Mouse (Mus musculus): ENCODE data around the gene Pttg1ip.

Pttg1ip gene

GRCm38 (mm10) chr10:77569481-77569880 lies 12.0 kb upstream of the Pttg1ip start:
- no peak for DNase-seq (ENCODE audit: low read depth, low spot score)

DNA sequence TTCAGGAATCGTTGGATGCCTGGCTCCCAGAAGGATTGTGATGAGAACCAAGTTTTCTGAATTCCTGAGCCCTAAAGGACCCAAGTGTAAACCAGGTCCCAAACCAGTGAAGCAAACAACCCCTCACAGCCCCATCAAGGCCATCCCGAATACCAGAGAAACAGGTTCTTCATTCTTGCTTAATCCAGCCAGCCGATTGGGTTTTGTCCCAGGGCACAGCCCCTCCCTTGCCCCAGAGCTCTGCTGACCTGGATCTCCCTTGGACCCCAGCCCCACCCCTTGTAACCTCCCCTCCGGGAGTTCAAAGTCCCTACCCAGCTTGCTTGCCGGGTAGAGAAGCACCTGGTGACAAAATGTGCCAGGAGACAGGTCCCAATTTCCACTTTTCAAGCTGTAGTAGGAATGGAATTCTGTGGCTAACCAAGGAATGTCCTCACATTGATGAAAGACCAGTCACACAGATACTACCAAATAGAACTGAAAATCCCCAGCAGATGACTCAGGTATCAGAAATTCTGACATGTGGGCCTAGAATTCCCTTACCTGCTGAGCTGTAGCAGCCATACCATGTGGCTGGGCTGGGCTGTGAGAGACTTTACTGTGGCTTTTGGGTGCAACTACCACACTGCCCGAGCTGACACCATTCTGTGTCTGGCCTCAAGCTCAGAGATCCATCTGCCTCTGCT lies 11.4 kb upstream of the Pttg1ip start:
- DNase-seq (ENCODE audit: low read depth, low spot score), result no peak

DNA sequence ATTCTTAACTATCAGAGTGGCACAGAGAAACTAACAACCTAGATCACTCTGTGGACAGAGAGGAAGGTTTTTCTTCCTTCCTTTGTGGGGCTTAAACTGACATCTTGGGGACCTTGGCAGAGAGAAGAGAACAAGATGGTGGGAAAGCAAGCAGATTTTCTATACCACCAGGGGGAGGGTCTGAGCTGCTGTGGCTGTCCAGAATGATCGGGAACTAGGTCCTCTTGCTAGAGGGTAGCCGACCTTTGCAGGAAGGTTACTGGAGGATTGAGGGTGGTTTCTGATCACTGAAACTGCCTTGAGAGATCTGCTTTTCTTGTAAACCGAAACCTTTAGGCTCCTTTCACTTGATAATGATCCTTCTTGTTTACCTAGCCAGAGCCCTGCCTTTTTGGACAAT lies 9.3 kb upstream of the Pttg1ip start:
- DNase-seq (ENCODE audit: low read depth, low spot score), result no peak

GRCm38 (mm10) chr10:77573162-77573561 lies 8.4 kb upstream of the Pttg1ip start:
- DNase-seq (ENCODE audit: low read depth, low spot score), result no peak

DNA sequence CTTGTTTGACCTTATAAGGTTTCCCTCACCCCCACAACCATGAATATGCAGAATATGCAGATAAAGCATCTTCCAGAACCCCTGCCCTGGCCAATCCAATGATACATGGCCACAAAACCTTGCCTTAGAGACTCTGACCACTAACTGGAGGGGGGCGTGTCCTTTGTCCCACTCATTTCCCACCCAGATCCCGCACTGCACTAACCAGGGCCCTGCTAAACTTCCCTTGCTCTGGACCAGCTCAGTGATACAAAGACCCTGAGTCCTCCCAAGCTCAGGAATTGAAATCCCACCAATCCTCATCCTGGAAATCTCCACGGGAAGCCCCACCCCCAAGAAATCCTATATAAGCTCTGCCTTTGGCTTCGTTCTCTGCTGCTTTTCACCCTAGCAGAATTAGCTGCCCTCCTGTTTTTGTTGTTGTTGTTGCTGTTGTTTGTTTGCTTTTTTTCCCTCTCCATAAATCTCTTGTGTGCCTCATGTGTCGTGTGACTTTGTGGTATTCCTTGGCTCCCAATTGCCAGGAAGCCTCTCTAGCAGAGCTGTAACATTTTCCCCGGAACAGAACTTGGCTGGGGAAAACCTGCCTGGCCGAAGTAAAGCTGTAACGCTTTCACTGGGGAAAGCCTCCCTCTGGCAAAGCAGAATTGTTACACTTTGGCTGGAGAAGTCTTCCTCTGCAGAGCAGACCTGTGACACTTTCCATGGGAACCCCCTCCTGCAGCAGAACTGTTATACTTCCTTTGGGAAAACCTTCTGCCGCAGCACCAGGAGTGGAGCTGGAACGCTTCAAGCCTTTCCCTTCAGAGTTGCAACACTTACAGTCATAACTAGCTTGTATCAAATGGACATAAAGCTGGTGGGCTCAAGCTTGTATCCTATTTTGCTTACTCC lies 1.2 kb upstream of the Pttg1ip start:
- no peak for DNase-seq (ENCODE audit: low read depth, low spot score)

DNA sequence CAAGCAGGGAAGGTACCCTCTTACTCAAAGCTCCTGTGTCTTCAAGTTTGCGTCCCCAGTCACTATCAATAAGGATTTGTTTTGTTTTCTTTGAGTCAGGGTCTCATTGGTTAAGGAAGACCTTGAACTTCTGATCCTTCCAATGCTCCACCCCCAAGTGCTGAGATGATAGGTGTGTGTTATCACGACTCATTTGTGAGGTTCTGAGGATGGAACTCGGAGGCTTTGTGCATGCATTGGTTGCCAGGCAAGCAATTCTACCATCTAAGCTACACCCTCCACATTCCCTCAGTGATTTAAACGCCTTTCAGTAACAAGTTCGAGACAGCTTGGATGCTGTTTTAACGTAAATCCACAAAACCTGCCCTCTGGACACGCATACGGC lies 505 bp upstream of the Pttg1ip start:
- DNase-seq (ENCODE audit: low read depth, low spot score), result no peak

- DNase-seq (ENCODE audit: low read depth, low spot score), result no peak
Measured at GRCm38 (mm10) chr10:77582285-77582618, 732 bp downstream of the Pttg1ip start.

DNA sequence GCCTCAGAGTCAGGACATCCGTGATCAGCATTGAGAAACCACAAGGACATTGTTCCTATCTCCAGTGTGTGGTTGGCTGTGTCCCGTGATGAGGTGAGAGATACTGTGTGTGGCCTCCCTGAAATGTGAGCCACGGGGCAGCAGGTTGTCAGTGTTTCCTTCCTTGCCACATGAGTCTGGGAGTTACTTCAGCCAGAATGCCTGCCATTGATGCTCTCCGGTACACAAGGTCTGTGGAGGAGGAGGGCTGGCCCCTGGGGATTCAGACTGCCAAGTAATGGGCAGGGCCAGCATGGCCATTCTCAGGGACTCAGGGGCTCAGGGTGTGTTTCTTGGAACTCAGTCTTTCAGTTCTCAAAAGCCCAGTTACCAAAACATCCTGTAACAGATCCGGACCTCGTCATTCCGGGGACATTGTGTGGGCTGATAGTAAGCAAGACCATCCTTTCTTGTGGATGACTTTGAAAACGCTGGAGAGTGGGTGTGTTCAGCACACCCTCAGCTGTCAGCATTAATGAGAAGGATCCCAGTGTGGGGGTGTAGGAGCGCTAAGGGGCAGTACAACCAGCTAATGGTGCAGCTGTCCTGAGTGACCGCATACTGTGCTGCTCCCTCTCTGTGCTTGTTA lies 2.4 kb downstream of the Pttg1ip start:
- no peak for DNase-seq (ENCODE audit: low read depth, low spot score)

DNA sequence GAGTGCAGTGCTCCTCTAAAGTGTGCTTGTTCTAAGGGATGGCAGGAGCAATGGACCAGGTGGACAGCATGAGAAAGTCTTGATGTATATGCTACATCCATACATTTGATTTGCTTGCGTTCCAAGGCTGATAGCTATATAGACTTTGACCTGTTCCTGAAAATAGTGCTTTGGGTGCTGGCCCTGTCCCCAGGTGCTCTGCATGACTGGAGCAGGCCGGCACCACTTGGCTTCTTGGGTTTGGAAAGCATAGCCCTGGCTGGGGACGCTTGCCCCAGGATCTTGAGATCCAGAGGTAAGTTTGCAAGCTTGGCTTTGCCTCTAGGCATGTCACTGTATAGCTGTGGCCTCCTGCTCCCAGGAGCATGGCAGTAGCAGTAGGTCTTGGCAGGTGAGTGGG lies 5.1 kb downstream of the Pttg1ip start:
- no peak for DNase-seq (ENCODE audit: low read depth, low spot score)

GRCm38 (mm10) chr10:77587091-77587775 lies 5.7 kb downstream of the Pttg1ip start:
- no peak for DNase-seq (ENCODE audit: low read depth, low spot score)

- DNase-seq (ENCODE audit: low read depth, low spot score), result no peak
Measured at GRCm38 (mm10) chr10:77588036-77588435, 6.5 kb downstream of the Pttg1ip start.

- no peak for DNase-seq (ENCODE audit: low read depth, low spot score)
Measured at GRCm38 (mm10) chr10:77589117-77589516, 7.6 kb downstream of the Pttg1ip start.

DNA sequence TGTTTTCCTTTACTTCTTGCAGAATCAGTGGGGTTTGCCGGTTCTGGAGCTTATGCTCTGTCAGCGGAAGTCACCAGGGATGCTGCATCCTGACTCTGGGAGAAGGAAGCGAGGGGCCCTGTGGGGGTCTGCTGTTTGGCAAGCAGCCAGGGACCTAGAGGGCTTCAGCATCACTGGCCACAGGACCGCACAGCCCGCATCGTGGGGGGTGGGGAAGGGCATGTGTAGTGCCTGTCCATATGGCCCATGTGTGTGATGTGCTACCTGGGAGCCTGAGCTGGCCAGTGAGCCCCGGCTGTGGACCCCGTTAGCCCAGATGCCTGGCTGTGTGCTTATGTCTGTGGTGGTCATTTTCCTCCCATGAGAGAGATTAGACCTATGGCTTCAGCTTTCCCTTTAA lies 8.2 kb downstream of the Pttg1ip start:
- no peak for DNase-seq (ENCODE audit: low read depth, low spot score)

- DNase-seq (ENCODE audit: low read depth, low spot score), result no peak
Measured at GRCm38 (mm10) chr10:77590812-77591211, 9.3 kb downstream of the Pttg1ip start.

- no peak for DNase-seq (ENCODE audit: low read depth, low spot score)
Measured at GRCm38 (mm10) chr10:77591546-77591945, 10.0 kb downstream of the Pttg1ip start.

- no peak for DNase-seq (ENCODE audit: low read depth, low spot score)
Measured at GRCm38 (mm10) chr10:77596060-77596459, 14.5 kb downstream of the Pttg1ip start.

GRCm38 (mm10) chr10:77603021-77603420 lies 21.5 kb downstream of the Pttg1ip start:
- DNase-seq (ENCODE audit: low read depth, low spot score), result no peak

DNA sequence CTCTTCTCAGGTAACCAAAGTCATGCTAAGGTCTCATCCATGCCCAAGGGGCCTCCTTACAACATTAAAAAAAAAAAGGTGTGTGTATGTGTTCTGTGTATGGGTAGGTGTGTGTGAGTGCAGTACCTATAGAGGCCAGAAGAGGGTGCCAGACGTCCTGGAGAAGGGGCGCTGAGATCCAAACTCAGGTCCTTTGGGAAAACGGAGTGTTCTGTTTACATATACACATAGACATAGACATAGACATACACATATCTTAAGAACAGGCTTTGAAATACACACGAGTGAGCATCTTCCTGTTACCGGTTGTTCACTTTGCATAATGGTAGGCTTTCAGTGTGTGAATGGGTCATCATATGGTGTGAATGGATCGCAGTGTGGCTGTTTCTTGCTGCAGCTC lies 22.6 kb downstream of the Pttg1ip start:
- DNase-seq (ENCODE audit: low read depth, low spot score), result no peak

DNA sequence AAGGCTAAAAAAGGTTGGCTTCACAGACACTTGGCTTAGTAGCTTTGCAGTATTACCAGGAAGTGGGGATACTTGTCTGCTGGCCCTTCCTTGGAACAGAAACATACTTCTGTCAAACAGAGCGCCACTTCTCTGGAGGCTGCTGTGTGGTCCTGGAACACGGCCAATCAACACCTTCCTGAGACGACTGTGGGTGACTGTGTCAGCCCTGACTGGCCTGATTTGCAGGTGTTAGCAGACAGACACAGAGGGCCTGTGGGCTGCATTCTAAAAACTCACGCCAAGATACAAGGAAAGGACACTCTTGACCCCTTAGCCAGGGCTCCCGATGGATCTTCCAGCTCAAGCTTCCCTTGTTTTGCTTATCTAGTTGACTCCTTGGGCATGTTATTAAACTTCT lies 23.4 kb downstream of the Pttg1ip start:
- DNase-seq (ENCODE audit: low read depth, low spot score), result no peak

- DNase-seq (ENCODE audit: low read depth, low spot score), result no peak
Measured at GRCm38 (mm10) chr10:77605368-77605767, 23.8 kb downstream of the Pttg1ip start.

DNA sequence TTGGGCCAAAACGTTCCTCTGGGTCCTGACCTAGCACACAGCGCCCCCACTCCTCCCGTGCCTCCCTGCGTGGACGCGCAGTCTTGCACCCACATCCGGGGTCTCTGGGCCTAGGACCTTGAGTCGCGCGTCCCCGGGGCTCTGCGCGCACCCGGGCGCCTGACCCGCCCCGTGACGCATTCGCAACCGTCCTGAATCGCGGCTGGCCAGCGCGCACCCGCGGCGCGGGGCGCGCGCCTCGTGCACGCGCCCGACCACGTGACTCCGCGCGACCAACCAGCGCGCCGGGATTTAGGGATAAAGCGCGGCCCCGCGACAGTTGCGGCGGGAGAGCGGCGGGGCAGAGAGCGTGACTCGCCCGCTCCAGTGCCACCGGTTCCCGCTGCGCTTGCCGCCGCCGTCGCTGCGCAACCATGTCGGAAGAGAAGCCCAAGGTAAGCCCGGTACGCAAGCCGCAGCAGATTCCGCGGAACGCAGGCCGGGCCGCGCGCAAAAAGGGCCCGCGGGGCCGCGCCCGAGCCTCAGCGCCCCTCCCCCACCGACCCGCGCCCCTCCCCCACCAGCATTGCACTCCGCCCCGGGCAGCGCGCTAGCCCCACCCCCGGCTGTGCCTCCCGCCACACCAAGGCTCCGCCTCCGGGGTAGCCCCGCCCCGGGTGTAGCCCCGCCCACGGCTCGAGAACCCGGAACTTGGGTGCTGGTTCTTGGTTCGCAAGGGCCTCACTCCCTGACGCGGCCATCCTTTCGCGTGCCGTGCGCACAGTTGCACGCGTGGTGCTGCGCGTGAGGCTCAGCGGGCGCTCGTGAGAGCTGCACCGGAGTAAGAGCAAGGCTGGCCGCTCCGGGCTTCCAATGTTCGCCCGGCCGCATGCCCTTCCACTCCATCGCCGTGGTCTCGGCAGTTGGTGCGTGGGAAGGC lies 24.6 kb downstream of the Pttg1ip start, which contains the start of the genes Sumo3 and Gm49325:
Gene Sumo3, plus strand, starts transcription at position 190 of the 919 bp plus-strand sequence.
Gene Gm49325, plus strand, starts transcription at position 290 of the 919 bp plus-strand sequence.
- peak; percentile 76 for DNase-seq (ENCODE audit: low read depth, low spot score)

Data from retina, adult 2 months (tissue).